Mouse (Mus musculus) G1E (cell line): ENCODE measurements around the gene Iqgap2.

ENCODE experiments used
- CTCF ChIP-seq: IDR thresholded peaks from 2 replicates; pipeline ENCODE4 v1.5.1; 2012; ENCODE audit warnings: low read depth, low read length, inconsistent platforms, mixed read lengths
- GATA1 ChIP-seq: IDR thresholded peaks from 2 replicates; pipeline ENCODE4 v1.6.1; 2012; ENCODE audit warnings: borderline replicate concordance, low read length, inconsistent platforms, mixed read lengths
- GATA2 ChIP-seq: IDR thresholded peaks from 2 replicates; pipeline ENCODE4 v1.6.1; 2012; ENCODE audit warnings: low read depth, low read length, inconsistent platforms, borderline replicate concordance
- POLR2AphosphoS5 ChIP-seq: IDR thresholded peaks from 2 replicates; pipeline ENCODE4 v1.6.1; 2012; ENCODE audit warnings: low read depth, low read length, inconsistent platforms; ENCODE audit not compliant: insufficient replicate concordance
- TAL1 ChIP-seq: conservative IDR thresholded peaks from 2 replicates; pipeline ENCODE4 v1.6.1; 2012; ENCODE audit warnings: low read depth, low read length, inconsistent platforms, mixed read lengths

GRCm38 (mm10) chr13:95788631-95789376, 102.9 kb downstream of the Iqgap2 start:
- TF ChIP-seq CTCF: no peak
- no peak for TF ChIP-seq TAL1
- TF ChIP-seq GATA1: no peak
- no peak for TF ChIP-seq POLR2AphosphoS5
- no peak for TF ChIP-seq GATA2
